22 mouse cellular contexts compared by ENCODE assay signal in the genomic region with DNA sequence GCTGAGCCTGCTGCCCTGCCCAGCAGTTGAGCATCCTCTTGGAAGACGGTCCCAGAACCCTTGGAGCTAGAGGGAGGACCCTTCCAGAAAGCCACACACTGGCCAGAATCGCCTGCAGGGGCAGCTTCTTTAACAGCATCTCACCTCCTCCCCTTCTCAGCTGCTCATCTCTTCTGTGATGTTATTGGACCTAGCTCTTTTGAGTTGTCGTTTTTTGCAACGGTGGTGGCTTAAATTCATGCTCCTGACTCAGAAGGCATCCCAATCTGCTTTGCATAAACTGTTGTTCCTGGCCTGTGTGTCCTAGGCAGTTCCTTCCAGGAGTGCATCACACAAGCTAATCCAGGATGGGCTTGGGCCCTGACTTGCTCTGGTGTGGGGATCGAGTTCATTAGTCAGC. TPM values are rescaled to one million over a fixed set of nuclear protein-coding genes. Genes with fewer than 3 reads are reported as not detected.
DNase-seq lines count a peak whose midpoint lies in the region; ATAC-seq lines count a peak whose summit lies in the region.
"Had no signal": no experiment of that assay in that cellular context is flagged by ENCODE, and none has a peak within 500 bp of the region (broad histone marks: within the 10 kb centered on the region; RNA-seq: fewer than 3 reads in every experiment).

No protein-coding gene starts in this region.

- WGBS in forebrain, embryonic 11.5 days, result 67% methylated on average over 5 of the region's 5 CpGs
- 62% methylated on average over 5 of the region's 5 CpGs for WGBS in forebrain, embryonic 12.5 days
- WGBS in heart, embryonic 12.5 days, result 54% methylated on average over 5 of the region's 5 CpGs

- no peak overlapping the region for H3K4me3 ChIP-seq in forebrain, embryonic 11.5 days (ENCODE audit: low read depth, low read length)
- no peak overlapping the region for H3K4me3 ChIP-seq in forebrain, embryonic 12.5 days (replicated peaks)
- no peak overlapping the region for H3K4me3 ChIP-seq in heart, embryonic 12.5 days
- H3K4me3 ChIP-seq: embryonic facial prominence, embryonic 10.5 days; embryonic facial prominence, embryonic 12.5 days; forebrain, embryonic 13.5 days; forebrain, embryonic 15.5 days had no signal

- H3K9me3 ChIP-seq in forebrain, embryonic 11.5 days (ENCODE audit: control insufficient read depth, low read length), result no peaks in the 10 kb centered on the region
- H3K9me3 ChIP-seq in forebrain, embryonic 12.5 days, result no peaks in the 10 kb centered on the region
- H3K9me3 ChIP-seq in heart, embryonic 12.5 days (replicated peaks), result no peaks in the 10 kb centered on the region
- H3K9me3 ChIP-seq: embryonic facial prominence, embryonic 10.5 days; embryonic facial prominence, embryonic 12.5 days; forebrain, embryonic 13.5 days; forebrain, embryonic 15.5 days had no signal

- H3K27ac ChIP-seq in forebrain, embryonic 11.5 days (ENCODE audit: low read depth, low read length), result no peak overlapping the region
- no peak overlapping the region for H3K27ac ChIP-seq in forebrain, embryonic 12.5 days
- H3K27ac ChIP-seq in heart, embryonic 12.5 days (ENCODE audit: poor library complexity, severe bottlenecking), result no peak overlapping the region
- H3K27ac ChIP-seq: embryonic facial prominence, embryonic 10.5 days; embryonic facial prominence, embryonic 12.5 days; forebrain, embryonic 13.5 days; forebrain, embryonic 15.5 days had no signal

- no peak overlapping the region for H3K4me2 ChIP-seq in forebrain, embryonic 11.5 days (ENCODE audit: low read depth, low read length, severe bottlenecking)
- no peak overlapping the region for H3K4me2 ChIP-seq in forebrain, embryonic 12.5 days
- H3K4me2 ChIP-seq in heart, embryonic 12.5 days, result no peak overlapping the region
- H3K4me2 ChIP-seq: embryonic facial prominence, embryonic 12.5 days; forebrain, embryonic 13.5 days; forebrain, embryonic 15.5 days had no signal

- DNase-seq in forebrain, embryonic 11.5 days (ENCODE audit: low spot score), result peak; percentile 44
- DNase-seq in heart, adult 11 months, result peak; percentile 87
- no peak for DNase-seq in layer of hippocampus, adult 18-20 months (ENCODE audit: low spot score in 2 of 2)
- DNase-seq: adrenal gland, adult 2 months; adrenal gland, postnatal 10 days; adrenal gland, postnatal 25 days; B cell, adult 2 months; cerebellum, adult 11-12 months; cerebellum, adult 2 months; cerebellum, adult 9-10 months; cerebellum, postnatal 25 days; forebrain, postnatal 0 days had no signal

- H3K36me3 ChIP-seq in forebrain, embryonic 11.5 days (ENCODE audit: control insufficient read depth, insufficient read depth, low read length), result no peaks in the 10 kb centered on the region
- no peaks in the 10 kb centered on the region for H3K36me3 ChIP-seq in forebrain, embryonic 12.5 days (replicated peaks)
- no peaks in the 10 kb centered on the region for H3K36me3 ChIP-seq in heart, embryonic 12.5 days
- H3K36me3 ChIP-seq: embryonic facial prominence, embryonic 10.5 days; embryonic facial prominence, embryonic 12.5 days; forebrain, embryonic 15.5 days had no signal

- peaks cover 4% of the 10 kb centered on the region; the same call in 1 of the 2 replicates for H3K27me3 ChIP-seq in forebrain, embryonic 11.5 days (ENCODE audit: control insufficient read depth, insufficient read depth, low read length)
- peaks cover 30% of the 10 kb centered on the region for H3K27me3 ChIP-seq in forebrain, embryonic 12.5 days
- no peaks in the 10 kb centered on the region; the same call in 1 of the 2 replicates for H3K27me3 ChIP-seq in heart, embryonic 12.5 days (replicated peaks)

- H3K9ac ChIP-seq in forebrain, embryonic 11.5 days (ENCODE audit: low read length), result no peak overlapping the region
- no peak overlapping the region for H3K9ac ChIP-seq in forebrain, embryonic 12.5 days
- no peak overlapping the region for H3K9ac ChIP-seq in heart, embryonic 12.5 days
- H3K9ac ChIP-seq: embryonic facial prominence, embryonic 12.5 days; forebrain, embryonic 13.5 days; forebrain, embryonic 15.5 days; forebrain, postnatal 0 days had no signal

- no peak for ATAC-seq in forebrain, embryonic 11.5 days (replicated peaks; ENCODE audit: low FRiP score)
- no peak for ATAC-seq in forebrain, embryonic 12.5 days (ENCODE audit: low FRiP score)
- ATAC-seq in heart, embryonic 12.5 days (ENCODE audit: insufficient number of reproducible peaks, low FRiP score), result no peak
- ATAC-seq: forebrain, embryonic 13.5 days; forebrain, embryonic 15.5 days; forebrain, postnatal 0 days had no signal

- peaks cover 5% of the 10 kb centered on the region; the same call in 1 of the 2 replicates for H3K4me1 ChIP-seq in forebrain, embryonic 11.5 days (replicated peaks; ENCODE audit: control insufficient read depth, insufficient read depth, low read length)
- peaks cover 14% of the 10 kb centered on the region for H3K4me1 ChIP-seq in forebrain, embryonic 12.5 days
- peaks cover 13% of the 10 kb centered on the region for H3K4me1 ChIP-seq in heart, embryonic 12.5 days (replicated peaks)

RNA-seq across cellular contexts. Expression of a gene that starts 1.6 kb away (rescaled TPM):
- 0.86 and 1.3 TPM in 2 replicates for polyA plus RNA-seq in forebrain, embryonic 11.5 days (2014; fragmentation: Nextera tagmentation; extraction: Ambion mirVana)
- 0.86 and 1.4 TPM in 2 replicates for polyA plus RNA-seq in forebrain, embryonic 12.5 days (2016; fragmentation: Nextera tagmentation; extraction: Ambion mirVana)
- polyA plus RNA-seq in heart, embryonic 12.5 days (2016; fragmentation: Nextera tagmentation; extraction: Ambion mirVana), result 3.1 and 3.5 TPM in 2 replicates
- 1 to 10 TPM; 6.0 to 8.1 TPM for total RNA-seq in layer of hippocampus, adult 18-20 months (2021)

RNA-seq across cellular contexts. Expression of a gene that starts 52.5 kb away (rescaled TPM):
- not detected in 2 replicates for polyA plus RNA-seq in forebrain, embryonic 11.5 days (2014; fragmentation: Nextera tagmentation; extraction: Ambion mirVana)
- not detected in 2 replicates for polyA plus RNA-seq in forebrain, embryonic 12.5 days (2016; fragmentation: Nextera tagmentation; extraction: Ambion mirVana)
- polyA plus RNA-seq in heart, embryonic 12.5 days (2016; fragmentation: Nextera tagmentation; extraction: Ambion mirVana), result not detected in 2 replicates
- not detected for total RNA-seq in layer of hippocampus, adult 18-20 months (2021)
- total RNA-seq: adrenal gland, adult 2 months; adrenal gland, postnatal 10 days; adrenal gland, postnatal 25 days; adrenal gland, postnatal 4 days; ES-E14; forebrain, postnatal 0 days; MEL had no signal
- polyA plus RNA-seq: adrenal gland, adult 2 months; cerebellum, adult 2 months; embryonic facial prominence, embryonic 10.5 days; embryonic facial prominence, embryonic 12.5 days; embryonic facial prominence, embryonic 14.5 days; forebrain, embryonic 13.5 days; forebrain, embryonic 15.5 days; forebrain, postnatal 0 days had no signal

Comparison
In these comparisons a context has a peak if more than half of its experiments do, and no peak if none do; other contexts are left out.
1. DNase-seq: peak in forebrain, embryonic 11.5 days (single experiment) and heart, adult 11 months (single experiment); none in layer of hippocampus, adult 18-20 months (0 of 2).